Mouse (Mus musculus): ENCODE data around the gene 3110009E18Rik. TPM values are rescaled to one million over a fixed set of nuclear protein-coding genes. Genes with fewer than 3 reads are reported as not detected.
A peak's percentile ranks its signal among the peaks of the same experiment; 100 is the strongest.

The 3110009E18Rik gene
- total RNA-seq, 1 experiment from 2014 or later = 14.5 TPM

DNA sequence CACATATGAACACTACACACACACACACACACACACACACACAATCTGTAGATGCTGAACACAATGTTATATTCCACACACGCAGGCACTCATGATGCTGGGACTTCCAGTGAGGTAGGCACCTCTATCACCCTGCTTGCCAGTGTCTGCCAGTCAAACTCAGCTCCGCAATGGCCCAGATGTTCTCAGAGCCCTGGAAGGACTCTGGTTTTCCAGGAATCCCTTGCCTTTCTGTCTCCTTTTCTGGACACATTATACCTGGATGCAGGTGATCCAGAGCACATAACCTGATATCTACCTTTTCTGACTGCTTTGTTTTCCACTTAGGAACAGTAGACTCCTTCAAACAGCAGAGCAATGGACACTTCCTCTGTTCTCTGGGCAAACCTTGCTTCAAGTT, 75.7 kb downstream of the 3110009E18Rik start:
- DNase-seq = no peak

DNA sequence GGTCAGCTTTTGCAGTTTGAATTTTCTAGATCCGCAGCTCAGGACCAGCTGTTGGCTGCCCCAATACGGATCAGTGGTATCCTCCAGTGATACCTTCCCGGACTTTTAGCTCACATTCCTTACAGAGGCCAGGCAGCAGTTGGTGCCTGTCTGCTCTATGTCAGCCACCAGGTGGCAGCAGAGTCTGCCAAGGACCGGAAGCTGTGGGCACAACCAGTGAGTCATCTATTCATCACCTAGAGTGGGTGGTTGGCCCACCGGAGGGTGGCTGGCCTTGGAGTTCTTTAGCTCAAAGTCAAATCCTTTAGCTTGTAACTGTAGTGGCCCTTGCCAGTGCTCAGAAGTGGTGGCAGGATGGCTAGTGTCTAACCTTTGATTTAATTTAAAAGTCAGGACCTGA, 76.2 kb downstream of the 3110009E18Rik start:
- peak; percentile 86 for DNase-seq

DNA sequence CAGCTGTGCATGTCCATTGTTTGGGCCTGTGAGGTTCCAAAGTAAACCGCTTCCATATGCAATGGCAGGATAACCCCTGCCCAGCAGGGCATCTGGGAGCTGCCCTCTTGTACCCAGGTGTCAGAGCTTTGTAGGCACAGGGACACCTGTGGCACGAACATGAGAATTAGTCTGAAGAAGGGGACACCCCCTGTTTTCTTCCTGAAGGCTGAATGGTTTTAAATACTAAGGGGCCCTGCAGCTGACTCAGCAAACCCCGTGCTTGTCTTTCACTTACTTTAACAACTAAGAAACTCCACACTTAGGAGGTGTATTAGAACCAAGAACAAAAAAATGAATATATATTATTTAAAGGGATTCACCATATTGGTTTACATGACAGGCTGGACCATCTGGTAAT, 77.2 kb downstream of the 3110009E18Rik start:
- DNase-seq = no peak

DNA sequence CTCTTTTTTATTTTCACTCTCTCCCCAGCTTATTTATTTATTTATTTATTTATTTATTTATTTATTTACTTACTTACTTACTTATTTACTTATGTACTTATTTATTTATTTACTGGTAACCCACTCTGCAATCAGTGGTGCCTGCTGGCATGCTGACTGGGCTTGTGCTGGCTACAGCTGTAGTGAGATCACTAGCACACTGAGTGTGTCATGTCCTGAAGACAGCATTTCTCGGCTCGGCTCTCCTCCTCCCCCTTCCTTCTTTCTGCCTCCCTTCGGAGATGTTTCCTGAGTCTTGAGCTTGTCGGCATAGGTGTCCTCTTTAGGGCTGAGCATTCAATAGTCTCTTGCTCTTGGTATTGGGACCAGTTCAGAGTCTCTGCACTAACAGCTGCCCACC, 78.0 kb downstream of the 3110009E18Rik start:
- no peak for DNase-seq

DNA sequence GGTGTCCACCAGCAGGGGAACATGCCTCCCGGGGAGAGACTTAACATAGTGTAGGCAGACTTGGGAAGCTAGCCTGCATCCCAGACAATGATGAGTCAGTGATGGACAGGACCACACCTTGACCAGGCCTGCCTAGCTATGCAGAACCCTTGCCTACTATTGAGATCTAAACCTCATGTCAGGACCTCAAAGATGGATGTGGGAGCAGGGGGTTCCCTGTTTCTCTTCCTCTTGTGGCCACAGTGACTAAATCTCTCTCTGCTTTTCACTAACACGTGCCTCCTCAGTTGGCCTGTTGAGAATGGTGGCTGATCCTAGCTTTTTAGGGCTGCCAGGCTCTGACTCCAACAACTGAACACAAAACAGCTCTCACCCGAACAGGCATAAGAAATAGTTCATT, 81.6 kb downstream of the 3110009E18Rik start:
- DNase-seq = no peak

DNA sequence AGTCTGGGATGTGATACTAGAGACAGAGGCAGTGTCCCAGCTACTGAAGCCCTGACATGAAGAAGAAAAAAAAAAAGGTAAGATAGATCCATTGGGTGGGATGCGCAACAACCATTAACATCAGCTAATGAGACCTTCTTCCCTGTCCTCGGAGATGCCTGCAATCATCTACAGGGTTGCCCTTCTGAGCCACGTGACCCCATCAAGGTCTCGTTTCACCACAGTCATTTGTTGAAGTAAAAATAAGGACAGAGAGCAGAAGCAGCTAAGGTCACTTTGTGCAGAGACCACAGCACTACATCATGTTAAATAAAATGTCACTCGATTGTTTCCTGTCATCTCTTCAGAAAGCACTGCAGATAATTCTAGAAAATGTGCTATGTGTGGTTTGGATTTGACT, 82.8 kb downstream of the 3110009E18Rik start:
- DNase-seq = peak; percentile 19

DNA sequence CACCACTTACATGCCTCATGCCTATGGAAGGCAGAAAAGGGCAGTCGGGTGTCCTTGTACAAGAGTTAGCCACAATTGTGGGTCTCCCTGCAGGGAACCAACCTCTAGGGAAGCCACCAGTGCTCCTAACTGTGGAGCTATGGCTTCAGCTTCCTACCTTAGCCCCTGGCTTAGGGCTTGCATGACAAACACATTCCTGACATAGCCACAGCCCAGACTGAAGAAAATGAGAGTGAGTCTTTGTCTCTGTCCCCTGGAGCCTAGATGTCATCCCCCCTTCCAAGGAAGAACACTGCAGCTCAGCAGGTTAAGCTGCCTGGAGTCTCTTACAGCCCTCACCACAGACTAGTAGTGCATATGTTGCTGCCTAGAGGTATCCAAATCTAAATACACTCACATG, 83.8 kb downstream of the 3110009E18Rik start:
- DNase-seq = no peak

DNA sequence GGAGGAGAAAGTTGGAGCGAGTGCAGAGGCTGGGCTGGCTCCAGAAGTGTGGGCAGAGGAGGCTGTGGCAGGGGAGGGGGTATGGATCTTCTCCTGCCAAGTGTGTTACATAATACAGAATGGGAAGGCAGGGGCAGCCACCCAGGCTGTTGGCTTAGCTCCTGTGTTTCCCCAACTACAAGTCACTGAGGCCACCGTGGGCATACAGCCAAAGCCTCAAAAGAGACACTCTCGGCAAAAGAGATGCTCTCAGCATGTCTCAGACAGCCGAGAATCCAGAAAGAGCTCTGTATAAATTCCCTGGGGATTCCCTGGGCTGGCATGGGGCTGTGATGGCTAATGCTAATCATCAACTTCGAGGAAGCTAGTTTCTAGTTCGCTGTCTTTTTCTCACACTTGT, 86.6 kb downstream of the 3110009E18Rik start:
- DNase-seq = peak; percentile 45

DNA sequence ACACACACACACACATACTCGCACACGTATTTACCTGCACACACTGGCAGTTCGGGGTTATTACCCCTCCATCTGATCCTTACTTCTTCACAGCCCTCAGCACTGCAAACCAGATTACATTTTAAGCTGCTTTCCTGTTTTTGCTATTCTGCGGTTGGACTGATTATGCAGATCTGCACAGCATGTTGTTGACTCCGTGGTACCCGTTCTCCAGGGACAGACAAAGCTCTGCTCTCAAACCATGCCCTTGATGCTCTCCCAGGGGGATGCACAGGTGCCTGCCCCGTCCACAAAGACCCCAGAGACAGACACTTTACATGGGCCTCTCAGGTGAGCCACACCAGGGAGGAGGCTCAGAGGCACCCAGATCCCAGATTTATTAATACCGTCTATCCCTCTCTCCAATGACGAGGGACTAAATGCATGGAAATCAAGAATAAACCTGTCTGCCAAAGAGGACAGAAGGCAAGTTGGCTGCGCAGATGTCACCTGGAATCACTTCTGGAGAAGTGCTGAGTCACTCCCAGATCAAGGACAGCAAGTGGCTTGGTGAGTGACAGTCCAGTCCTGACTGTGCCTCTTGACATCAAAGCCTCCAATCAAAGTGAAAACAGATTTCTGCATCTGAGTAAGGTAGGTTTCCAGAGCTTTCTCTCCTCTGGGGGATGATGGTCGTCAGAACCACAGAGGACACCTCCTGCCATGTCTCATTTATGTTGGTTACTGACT, 87.7 kb downstream of the 3110009E18Rik start:
- DNase-seq = peak; percentile 21

DNA sequence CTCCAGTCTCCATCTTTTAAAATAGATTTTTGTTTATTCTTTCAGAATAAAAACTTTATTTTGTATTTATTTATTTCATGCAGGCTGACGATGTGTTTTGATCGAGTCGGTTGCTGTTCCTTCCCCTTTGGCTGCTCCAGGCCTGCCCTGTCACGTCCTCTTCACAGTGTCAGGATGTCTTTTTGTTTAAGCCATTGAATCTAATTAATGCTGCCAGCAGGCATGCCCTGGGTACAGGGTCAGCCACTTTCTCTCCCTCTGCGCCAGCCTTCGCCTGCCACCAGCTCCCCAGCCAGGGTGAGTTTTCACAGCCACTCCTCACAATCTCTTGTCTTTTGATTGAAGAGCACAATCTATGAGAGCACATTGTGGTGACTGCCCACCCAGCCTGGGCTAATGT, 99.9 kb downstream of the 3110009E18Rik start:
- DNase-seq = no peak

DNA sequence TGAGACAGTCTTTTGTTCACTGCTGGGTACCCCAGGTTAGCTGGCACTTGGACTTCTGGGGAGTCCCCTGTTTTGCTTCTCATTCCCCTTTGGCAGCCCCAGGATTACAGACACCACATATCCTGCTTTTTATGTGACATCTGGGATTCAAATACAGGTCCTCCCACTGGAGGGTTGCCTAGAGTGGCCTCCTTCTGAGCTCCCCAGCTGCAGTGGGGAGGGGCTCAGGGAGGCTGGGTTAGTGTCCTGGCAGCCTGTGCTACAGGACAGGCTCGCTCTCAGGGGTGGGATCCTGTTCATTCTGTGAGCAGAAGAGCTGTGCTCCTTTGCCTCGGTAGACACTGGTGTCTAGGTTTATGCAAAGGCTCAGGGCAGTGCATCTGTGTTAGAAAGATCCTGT, 100.3 kb downstream of the 3110009E18Rik start:
- no peak for DNase-seq

DNA sequence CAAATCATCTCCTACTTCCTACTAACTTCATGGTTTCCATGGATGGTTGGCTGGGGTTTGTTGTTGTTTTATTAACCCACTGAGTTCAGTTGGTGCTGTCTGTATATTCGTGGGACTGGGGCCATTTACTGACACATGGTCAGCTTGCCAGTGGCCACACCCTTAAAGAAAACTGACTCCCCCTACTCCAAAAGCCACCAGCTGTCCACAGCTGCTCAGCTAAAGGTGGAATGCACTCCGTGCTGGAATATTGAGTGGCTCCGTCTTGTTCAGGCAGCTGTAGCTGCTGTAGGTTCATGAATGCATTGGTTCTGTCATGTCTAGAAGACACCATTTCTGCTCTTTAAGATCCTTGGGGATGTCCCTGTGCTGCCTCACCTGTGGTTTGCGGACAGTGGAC, 102.6 kb downstream of the 3110009E18Rik start:
- DNase-seq = no peak

DNA sequence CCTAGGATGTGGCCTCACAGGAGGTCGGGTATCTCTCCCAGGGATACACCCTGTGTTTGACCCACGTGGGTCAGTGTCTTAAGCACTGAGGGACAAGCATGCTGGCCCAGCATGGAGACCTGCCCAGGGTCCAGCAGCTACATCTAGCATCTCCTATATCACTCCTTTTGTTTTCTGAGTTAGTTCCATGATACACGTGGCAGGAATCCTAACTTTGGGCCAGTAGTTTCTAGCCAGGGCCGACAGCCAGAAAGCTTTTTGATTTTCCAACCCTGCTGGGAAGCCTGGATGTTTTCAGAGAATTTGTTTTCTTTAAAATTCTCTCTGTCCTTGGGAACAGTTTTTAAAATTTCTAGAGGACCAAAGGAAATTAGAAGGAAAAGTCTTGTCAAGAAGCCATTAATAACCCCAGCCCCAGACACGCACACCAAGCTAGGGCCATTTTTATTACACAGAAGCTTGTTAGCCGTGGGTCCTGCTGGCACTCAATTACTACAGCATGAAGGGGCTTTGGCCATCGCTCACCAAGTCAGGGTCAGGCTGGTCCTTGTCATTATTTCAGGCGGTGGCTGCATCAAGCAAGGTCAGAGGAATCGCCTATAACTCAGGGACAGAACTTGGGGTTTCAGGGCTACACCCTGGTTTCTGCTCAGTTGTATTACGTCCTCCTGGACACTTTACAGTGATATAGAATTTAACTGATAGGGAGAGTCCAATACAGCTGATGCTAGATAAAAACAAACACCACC, 108.9 kb downstream of the 3110009E18Rik start:
- DNase-seq = no peak

DNA sequence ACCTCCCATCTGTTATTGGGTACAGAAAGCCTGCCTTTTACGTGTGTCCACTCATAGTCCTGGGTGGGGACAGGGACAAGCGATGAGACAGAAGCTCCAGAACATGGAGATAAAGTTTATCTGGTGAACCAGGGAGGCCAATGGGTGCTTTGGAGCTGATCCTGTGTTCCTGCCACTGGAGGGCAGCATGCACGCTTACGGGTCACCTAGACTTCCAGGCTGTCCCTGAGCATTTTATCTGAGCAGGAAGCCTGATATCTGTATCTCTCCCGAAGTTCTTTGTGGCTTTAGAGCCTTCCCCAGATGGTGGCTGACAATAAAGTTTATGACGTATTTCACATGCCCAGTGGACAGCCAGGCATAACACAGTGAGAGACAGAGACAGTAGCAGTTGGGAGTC, 110.3 kb downstream of the 3110009E18Rik start:
- DNase-seq = peak; percentile 51

DNA sequence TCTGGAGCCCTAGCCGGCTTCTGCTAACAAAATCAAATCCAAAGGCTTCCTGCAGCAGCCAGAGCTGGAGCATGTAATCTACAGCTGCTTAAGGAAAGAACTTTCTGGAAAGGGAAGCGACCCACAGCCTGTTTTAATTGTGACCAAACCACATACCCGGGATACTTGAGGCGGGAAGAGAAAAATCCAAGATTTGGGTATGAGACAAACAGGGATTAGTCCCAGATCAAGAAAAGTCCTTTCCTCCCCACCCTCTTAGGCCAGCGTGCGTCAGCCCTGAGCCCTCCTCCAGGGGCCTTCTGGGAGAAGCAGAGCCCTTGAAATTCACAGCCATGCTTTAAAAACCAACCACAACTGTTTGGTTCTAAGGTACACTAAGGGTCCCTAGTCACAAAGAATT, 111.2 kb downstream of the 3110009E18Rik start:
- DNase-seq = no peak

DNA sequence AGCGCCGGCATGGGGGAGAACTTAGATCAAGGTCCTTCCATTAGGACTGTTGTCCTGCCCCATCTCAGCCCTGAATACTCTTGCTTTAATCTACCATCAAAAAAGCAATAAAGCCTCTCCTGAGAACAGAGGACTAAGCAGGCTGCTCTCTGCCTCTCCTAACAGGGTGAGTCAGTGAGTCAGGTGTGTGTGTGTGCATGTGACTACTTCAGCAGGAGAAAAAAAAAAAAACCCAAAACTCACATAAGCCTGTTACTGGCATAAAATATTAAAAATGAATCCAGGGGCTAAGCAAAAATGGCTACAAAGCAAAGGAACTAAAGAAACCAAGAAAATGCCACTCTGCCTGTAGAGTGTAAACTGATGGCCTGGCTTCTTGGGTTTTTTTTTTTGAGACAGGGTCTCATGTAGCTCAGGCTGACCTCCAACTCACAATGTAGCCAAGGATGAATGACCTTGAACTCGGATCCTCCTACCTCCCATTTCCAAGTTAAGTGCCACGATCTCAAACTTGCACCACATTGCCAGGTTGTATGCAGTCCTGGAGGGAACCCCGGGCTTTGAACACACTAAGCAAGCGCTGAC, 114.7 kb downstream of the 3110009E18Rik start:
- DNase-seq = no peak

DNA sequence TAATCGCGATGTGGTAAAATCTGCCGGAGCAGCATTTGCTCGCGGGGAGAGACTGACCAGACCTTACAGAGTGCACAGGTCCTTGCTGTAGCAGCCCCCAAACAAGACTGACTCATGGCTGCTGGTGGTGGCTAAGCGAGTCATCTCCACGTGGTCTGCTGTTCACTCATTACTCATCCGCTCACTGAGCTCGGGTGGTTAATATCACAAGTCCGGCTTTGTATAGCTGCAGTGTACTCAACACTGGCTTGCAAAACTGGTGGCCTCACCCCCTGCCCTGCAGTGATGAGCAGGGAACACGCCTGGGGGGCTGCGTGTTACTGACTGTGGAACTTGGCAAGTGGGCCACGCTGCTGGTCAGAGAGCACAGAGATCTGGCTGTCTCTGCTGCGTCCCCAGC, 115.4 kb downstream of the 3110009E18Rik start:
- DNase-seq = peak; percentile 33

DNA sequence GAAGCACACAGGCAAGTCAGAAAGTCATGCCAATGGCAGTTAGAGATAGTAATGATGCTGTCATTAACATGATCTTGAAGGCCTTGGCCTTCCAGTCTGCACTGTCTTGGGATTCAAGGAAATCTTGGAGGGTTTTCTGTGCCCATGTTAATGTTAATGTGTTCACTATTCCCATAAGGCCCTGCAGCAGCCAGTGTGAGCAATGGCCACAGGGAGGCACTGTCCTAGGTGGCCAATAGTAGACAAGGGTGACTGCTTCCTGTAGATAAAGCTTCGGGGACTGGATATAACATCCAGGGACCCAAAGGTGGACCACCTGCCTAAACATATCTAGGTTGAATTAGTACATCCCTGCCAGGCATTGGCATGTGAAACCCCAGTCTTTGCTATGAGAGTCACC, 116.1 kb downstream of the 3110009E18Rik start:
- DNase-seq = no peak

Other genes with a start within 250 kb of the 3110009E18Rik start
- gene Tmem177, start 208.0 kb upstream of the 3110009E18Rik start, total RNA-seq (2021) = 9.0 and 10.8 TPM in 2 replicates
- gene Cfap221, start 124.0 kb upstream of the 3110009E18Rik start, total RNA-seq (2021) = 0.24 TPM in 1 of 2 replicates, not detected in the other
- 7.4 and 8.0 TPM in 2 replicates for gene Sctr, start 114.3 kb upstream of the 3110009E18Rik start, total RNA-seq (2021)
- 9.2 and 10.3 TPM in 2 replicates for gene Tmem37, start 47.1 kb upstream of the 3110009E18Rik start, total RNA-seq (2021)
- gene Dbi, start 109 bp upstream of the 3110009E18Rik start, total RNA-seq (2021) = 791 and 964 TPM in 2 replicates
- 28.9 and 48.9 TPM in 2 replicates for gene Steap3, start 151.5 kb downstream of the 3110009E18Rik start, total RNA-seq (2021)
- gene C1ql2, start 219.4 kb downstream of the 3110009E18Rik start, total RNA-seq (2021) = not detected in 2 replicates

Data from adrenal gland, postnatal 25 days (tissue).